Mouse (Mus musculus): ENCODE data around the gene Fam189a2.

DNA sequence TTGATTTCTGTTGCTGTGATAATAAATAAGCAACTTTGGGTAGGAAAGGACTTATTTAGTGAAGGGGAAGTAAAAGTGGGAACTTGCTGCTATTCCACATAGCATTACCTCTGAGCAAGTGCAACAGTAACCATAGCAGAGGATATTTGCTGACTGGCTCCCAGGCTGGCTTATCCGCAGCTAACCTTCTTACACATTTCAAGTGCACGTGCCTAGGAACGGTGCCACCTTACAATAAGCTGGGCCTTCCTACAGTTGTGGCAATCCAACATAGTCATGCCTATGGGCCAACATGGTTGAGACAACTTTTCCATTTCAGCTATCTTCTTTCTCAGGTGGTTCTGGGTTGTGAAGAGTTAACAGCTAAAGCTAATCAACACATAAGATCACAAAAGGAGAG lies 46.8 kb upstream of the Fam189a2 start:
- TF ChIP-seq GATA1 (IDR thresholded peaks at IDR 0.05; ENCODE audit: low read length) (no peak), TAL1 (IDR thresholded peaks at IDR 0.05; ENCODE audit: low read length) (no peak)
